Mouse (Mus musculus): ENCODE data around the gene Tle3.

GRCm38 (mm10) chr9:61370889-61371754, 1.0 kb upstream of the Tle3 start:
- peak; percentile 54 for TF ChIP-seq POLR2A (IDR thresholded peaks at IDR 0.05; ENCODE audit: low read depth, low read length)
- TF ChIP-seq CTCF (IDR thresholded peaks at IDR 0.05; ENCODE audit: borderline replicate concordance, insufficient read depth, low read length) = no peak

Measured in embryonic fibroblast, embryonic 13.5 days (primary cell).